Mouse (Mus musculus) embryonic fibroblast, embryonic 13.5 days (primary cell): ENCODE results near the gene Rbm20.

Experiments
- CTCF ChIP-seq: IDR thresholded peaks from 2 replicates; pipeline ENCODE4 v1.5.1; 2011; ENCODE audit warnings: mild to moderate bottlenecking, control low read depth, low read length, moderate library complexity, borderline replicate concordance; ENCODE audit not compliant: insufficient read depth
- POLR2A ChIP-seq: IDR thresholded peaks from 2 replicates; pipeline ENCODE4 v1.6.1; 2011; ENCODE audit warnings: low read depth, mild to moderate bottlenecking, control low read depth, low read length, moderate library complexity

- TF ChIP-seq CTCF (no peak), POLR2A (no peak)
Observed at GRCm38 (mm10) chr19:53851826-53852698, 175.0 kb downstream of the Rbm20 start.
